Mouse (Mus musculus): ENCODE data around the gene Xab2. TPM values are rescaled to one million over a fixed set of nuclear protein-coding genes. Genes with fewer than 3 reads are reported as not detected.

The Xab2 gene
- 0.50 TPM for polyA plus RNA-seq (2014; fragmentation: Illumina TruSeq; extraction: RNeasy Lipid Tissue Mini Kit (QIAGEN cat#74804); ENCODE audit: low read depth, low replicate concordance)

DNA sequence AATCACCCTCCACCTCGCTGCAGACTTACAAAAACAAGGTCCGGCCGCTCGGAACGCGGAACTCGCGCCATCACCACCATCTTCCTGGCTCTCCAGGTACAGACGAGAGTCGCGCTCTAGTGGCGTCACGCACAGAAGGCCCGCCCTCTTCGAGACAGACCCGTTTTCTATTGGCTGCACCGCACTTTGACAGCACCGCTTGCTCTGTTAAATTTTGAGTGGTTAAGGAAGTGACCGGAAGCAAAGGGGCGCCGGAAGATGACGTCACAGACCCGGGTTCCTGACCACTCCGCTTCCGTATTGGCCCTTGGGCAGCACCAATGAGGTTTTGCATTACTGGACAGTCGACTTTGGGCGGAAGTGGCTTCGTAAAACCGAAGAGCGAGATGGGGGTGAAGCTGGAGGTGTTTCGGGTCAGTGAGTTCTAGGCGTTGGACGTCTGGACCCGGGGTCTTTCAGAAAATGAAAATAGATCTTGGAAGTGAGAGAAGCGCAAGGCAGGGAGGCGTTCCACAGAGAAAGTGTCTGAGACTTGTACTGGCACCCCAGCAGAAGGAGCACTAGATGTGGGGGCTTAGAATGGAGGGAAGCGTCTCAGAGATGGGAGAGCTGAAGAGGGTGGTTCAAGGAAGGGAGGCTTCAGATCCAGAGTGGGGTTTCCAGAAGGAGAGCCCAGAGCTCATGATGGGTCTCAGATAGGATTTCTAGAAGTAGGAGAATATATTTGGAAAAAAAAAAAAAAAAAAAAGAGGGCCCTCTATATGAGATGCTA is at the start of gene Xab2, which contains the start of gene Pet100:
Gene Xab2, minus strand, starts transcription at position 118 of the 772 bp plus-strand sequence.
Gene Pet100, plus strand, starts transcription at position 350 of the 772 bp plus-strand sequence.

DNA sequence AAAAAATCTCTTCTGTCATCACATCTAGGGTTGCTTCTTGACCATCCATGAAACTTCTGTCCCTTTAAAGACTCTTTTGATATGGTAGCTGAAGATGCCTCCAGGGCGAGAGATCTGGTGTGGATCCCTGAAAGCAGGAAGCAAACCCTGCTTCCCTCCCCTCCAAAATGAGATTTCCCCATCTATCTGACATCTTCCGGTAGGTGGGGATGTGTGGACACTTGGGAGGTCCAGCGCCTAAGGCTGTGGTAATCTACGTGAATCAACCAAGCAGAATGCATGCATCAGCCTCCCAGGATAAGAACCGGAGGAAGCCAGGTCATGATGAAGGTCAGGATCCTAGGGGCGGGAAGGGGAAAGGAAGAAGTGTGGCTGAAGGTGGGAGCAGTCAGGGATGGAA is 44.4 kb upstream of the Xab2 start, which contains the start of gene Mcemp1:
Gene Mcemp1, plus strand, starts transcription at position 248 of the 400 bp plus-strand sequence.

DNA sequence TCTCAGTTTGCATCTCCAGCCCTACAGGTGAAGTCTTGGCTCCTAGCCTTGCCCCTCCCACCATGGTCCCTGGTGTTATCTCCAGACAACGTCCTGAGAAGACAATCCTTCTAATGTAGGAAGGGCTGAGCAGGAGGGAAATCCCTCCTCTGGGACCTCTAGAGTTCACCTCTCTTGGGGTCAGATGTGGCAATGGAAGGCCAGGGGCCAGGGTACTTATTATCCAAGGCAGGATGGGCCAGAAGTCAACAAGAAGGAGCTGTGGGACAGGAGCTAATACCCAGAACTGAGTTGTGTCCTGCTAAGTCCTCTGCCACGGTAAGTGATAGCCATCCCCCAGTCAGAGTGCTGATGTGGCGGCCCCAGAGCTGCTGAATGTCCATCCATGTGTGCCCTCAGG is 34.4 kb upstream of the Xab2 start, which contains the start of gene Retn:
Gene Retn, plus strand, starts transcription at position 245 of the 400 bp plus-strand sequence.

DNA sequence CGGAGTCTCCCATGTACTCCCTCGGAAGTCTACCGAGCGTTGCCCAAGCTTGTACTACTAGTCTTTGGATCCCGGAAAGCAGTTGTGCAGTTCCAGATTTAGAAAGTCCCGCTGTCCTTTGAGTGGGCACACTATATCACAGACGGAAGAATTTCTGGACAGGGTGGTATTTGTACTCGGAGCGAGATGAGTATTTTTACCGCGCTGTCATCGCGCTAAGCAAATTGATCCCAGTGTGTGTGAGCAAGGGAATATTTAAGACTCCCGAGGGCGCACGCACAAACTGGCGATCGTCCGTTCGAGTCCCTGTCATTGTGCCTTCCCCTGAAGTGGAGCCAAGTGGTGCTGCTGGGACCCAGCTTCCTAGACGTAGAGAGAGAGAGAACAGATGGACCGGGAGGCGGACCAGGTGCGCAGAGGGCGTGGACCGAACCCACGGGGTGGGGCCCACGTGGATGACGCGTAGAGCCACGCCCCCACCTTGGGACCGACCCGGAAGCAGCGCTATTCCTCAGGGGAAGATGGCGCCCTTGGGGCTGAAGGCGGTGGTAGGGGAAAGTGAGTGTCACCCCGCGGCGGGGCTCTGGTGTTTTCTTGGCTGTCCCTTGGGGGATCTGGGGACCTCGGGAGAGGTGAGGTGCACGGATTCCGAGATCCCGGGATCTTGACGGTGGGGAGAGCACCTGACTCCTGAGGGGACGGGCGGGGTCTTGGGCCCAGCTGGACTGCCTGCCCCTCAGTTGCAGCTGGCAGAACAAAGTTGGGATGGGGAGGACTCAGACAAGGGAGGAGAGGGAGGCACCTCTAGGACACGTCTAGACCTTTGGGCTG is 9.7 kb upstream of the Xab2 start, which contains the start of gene Stxbp2:
Gene Stxbp2, plus strand, starts transcription at position 309 of the 831 bp plus-strand sequence.

DNA sequence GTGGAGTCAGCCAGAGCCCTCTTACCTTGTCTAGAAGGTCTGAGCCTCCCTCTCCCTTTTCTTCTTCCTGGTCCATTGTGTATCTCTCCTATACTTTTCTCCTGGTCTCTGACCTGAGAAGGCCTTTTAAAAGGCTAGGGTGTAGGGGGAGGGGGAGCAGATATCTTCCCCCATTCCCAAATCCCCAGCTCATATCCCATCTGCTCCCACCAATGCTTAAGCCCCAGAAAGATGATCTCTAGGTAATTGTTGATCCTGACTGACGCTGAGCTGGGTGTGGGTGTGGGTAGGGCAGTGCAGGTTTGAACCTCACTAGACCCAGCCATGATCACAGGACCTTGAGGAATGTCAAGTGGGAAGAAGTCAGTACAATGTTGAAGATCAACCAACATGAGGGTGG is 4.3 kb upstream of the Xab2 start, which contains the start of gene Pcp2:
Gene Pcp2, minus strand, starts transcription at position 101 of the 400 bp plus-strand sequence.

DNA sequence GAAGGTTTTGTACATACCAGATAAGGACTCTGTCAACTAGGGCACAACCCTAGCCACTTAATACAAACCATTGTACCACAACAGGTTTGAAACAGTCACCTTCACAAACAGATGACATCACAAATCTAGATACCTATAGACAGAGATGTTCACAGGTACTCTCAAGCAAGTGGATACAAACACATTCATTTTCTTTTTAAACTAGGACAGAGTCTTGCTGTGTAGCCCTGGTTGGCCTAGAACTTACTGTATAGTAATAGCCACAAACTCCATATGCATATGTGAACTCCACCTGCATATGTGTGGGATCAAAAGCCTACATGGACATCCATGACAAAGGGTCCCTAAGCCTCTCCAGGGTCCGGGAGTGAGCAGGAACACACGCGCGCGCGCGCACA is 34.1 kb downstream of the Xab2 start, which contains the start of gene Camsap3:
Gene Camsap3, plus strand, starts transcription at position 301 of the 398 bp plus-strand sequence.

DNA sequence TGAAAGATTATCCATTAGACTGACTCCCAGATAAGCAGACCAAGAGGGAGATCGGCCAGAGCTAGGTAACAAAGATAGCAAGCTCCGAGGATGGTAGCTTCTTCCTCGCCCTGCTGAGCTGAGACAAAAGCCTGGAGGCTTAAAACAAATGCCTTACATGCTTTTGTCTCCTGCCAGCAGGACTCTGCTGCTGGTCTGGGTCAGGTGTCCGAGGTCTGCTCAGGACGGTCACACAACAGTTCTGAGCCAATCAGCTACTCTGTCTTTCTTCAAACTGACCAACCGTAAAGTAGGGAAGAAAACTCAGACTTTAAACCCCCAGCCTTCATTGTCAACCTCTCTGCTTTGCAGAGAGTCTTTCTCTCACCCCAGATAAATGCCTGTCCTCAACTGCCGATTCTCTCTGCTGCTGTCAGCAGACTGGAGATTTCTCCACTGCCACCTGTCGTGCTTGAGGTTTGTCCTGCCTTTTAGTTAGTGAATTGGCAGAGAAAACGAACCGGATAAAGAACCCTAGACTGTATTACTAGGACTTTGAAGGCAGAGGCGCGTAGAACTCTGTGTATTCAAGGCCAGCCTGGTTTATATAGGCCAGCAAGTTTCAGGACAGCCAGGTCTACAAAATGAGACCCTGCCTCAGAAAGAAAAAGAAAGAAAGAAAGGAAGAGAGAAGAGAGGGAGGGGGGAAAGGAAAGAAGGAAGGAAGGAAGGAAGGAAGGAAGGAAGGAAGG is 53.3 kb downstream of the Xab2 start, which contains the start of gene C330021F23Rik:
Gene C330021F23Rik, plus strand, starts transcription at position 350 of the 731 bp plus-strand sequence.

Other genes with a start within 250 kb of the Xab2 start
- gene Arhgef18, start 228.3 kb downstream of the Xab2 start, polyA plus RNA-seq (2014; fragmentation: Illumina TruSeq; extraction: RNeasy Lipid Tissue Mini Kit (QIAGEN cat#74804); ENCODE audit: low read depth, low replicate concordance): 7.4 TPM
- 0.85 TPM for gene Pex11g, start 153.6 kb downstream of the Xab2 start, polyA plus RNA-seq (2014; fragmentation: Illumina TruSeq; extraction: RNeasy Lipid Tissue Mini Kit (QIAGEN cat#74804); ENCODE audit: low read depth, low replicate concordance)
- not detected for gene Tex45, start 150.5 kb downstream of the Xab2 start, polyA plus RNA-seq (2014; fragmentation: Illumina TruSeq; extraction: RNeasy Lipid Tissue Mini Kit (QIAGEN cat#74804); ENCODE audit: low read depth, low replicate concordance)
- gene Zfp358, start 128.2 kb downstream of the Xab2 start, polyA plus RNA-seq (2014; fragmentation: Illumina TruSeq; extraction: RNeasy Lipid Tissue Mini Kit (QIAGEN cat#74804); ENCODE audit: low read depth, low replicate concordance): 2.6 TPM
- 27.1 TPM for gene Mcoln1, start 120.9 kb downstream of the Xab2 start, polyA plus RNA-seq (2014; fragmentation: Illumina TruSeq; extraction: RNeasy Lipid Tissue Mini Kit (QIAGEN cat#74804); ENCODE audit: low read depth, low replicate concordance)
- gene Pnpla6, start 105.9 kb downstream of the Xab2 start, polyA plus RNA-seq (2014; fragmentation: Illumina TruSeq; extraction: RNeasy Lipid Tissue Mini Kit (QIAGEN cat#74804); ENCODE audit: low read depth, low replicate concordance): 17.3 TPM
- gene C330021F23Rik, start 53.3 kb downstream of the Xab2 start, polyA plus RNA-seq (2014; fragmentation: Illumina TruSeq; extraction: RNeasy Lipid Tissue Mini Kit (QIAGEN cat#74804); ENCODE audit: low read depth, low replicate concordance): 2.2 TPM
- 6.7 TPM for gene Camsap3, start 34.0 kb downstream of the Xab2 start, polyA plus RNA-seq (2014; fragmentation: Illumina TruSeq; extraction: RNeasy Lipid Tissue Mini Kit (QIAGEN cat#74804); ENCODE audit: low read depth, low replicate concordance)
- gene Pet100, start 232 bp upstream of the Xab2 start, polyA plus RNA-seq (2014; fragmentation: Illumina TruSeq; extraction: RNeasy Lipid Tissue Mini Kit (QIAGEN cat#74804); ENCODE audit: low read depth, low replicate concordance): 17.8 TPM
- gene Pcp2, start 4.2 kb upstream of the Xab2 start, polyA plus RNA-seq (2014; fragmentation: Illumina TruSeq; extraction: RNeasy Lipid Tissue Mini Kit (QIAGEN cat#74804); ENCODE audit: low read depth, low replicate concordance): not detected
- 69.0 TPM for gene Stxbp2, start 9.6 kb upstream of the Xab2 start, polyA plus RNA-seq (2014; fragmentation: Illumina TruSeq; extraction: RNeasy Lipid Tissue Mini Kit (QIAGEN cat#74804); ENCODE audit: low read depth, low replicate concordance)
- gene Retn, start 34.5 kb upstream of the Xab2 start, polyA plus RNA-seq (2014; fragmentation: Illumina TruSeq; extraction: RNeasy Lipid Tissue Mini Kit (QIAGEN cat#74804); ENCODE audit: low read depth, low replicate concordance): 7.4 TPM
- 0.60 TPM for gene Mcemp1, start 44.4 kb upstream of the Xab2 start, polyA plus RNA-seq (2014; fragmentation: Illumina TruSeq; extraction: RNeasy Lipid Tissue Mini Kit (QIAGEN cat#74804); ENCODE audit: low read depth, low replicate concordance)
- not detected for gene Fcor, start 51.0 kb upstream of the Xab2 start, polyA plus RNA-seq (2014; fragmentation: Illumina TruSeq; extraction: RNeasy Lipid Tissue Mini Kit (QIAGEN cat#74804); ENCODE audit: low read depth, low replicate concordance)
- 7.8 TPM for gene Trappc5, start 55.0 kb upstream of the Xab2 start, polyA plus RNA-seq (2014; fragmentation: Illumina TruSeq; extraction: RNeasy Lipid Tissue Mini Kit (QIAGEN cat#74804); ENCODE audit: low read depth, low replicate concordance)
- 5.3 TPM for gene Fcer2a, start 72.9 kb upstream of the Xab2 start, polyA plus RNA-seq (2014; fragmentation: Illumina TruSeq; extraction: RNeasy Lipid Tissue Mini Kit (QIAGEN cat#74804); ENCODE audit: low read depth, low replicate concordance)
- gene Clec4g, start 99.3 kb upstream of the Xab2 start, polyA plus RNA-seq (2014; fragmentation: Illumina TruSeq; extraction: RNeasy Lipid Tissue Mini Kit (QIAGEN cat#74804); ENCODE audit: low read depth, low replicate concordance): not detected
- gene Cd209a, start 127.7 kb upstream of the Xab2 start, polyA plus RNA-seq (2014; fragmentation: Illumina TruSeq; extraction: RNeasy Lipid Tissue Mini Kit (QIAGEN cat#74804); ENCODE audit: low read depth, low replicate concordance): 4.4 TPM
- 0.47 TPM for gene Cd209e, start 233.0 kb upstream of the Xab2 start, polyA plus RNA-seq (2014; fragmentation: Illumina TruSeq; extraction: RNeasy Lipid Tissue Mini Kit (QIAGEN cat#74804); ENCODE audit: low read depth, low replicate concordance)

All from sigmoid colon, adult 10 weeks (tissue).